Mouse (Mus musculus): ENCODE measurements at regions not wholly inside any gene's neighbourhood (a gene's known extent, or its start where the extent isn't known, plus 50 kb on each side); places are given as distances from the start of the nearest gene placed in this dataset.

DNA sequence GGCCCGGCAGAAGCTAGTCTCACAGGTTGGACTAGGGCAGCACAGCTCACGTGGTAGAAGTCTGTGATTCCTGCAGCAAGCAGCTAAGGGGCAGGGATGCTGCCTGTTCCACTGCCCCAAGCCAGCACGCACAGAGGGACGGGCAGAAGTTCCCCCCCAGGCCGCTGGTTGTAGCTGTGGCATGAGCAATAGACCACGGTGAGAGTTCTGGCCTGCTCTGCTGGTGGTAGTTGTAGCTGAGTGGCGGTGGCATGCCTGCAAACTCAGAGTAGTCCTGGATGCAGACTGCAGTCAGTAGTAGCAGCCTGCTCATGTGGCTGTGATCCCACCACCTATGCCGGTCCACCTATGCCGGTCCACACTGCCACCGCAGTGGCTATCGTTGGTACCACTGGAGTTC, 71.5 kb upstream of the Rpl39l start:
- DNase-seq (ENCODE audit: low spot score in 2 of 2) = no peak

DNA sequence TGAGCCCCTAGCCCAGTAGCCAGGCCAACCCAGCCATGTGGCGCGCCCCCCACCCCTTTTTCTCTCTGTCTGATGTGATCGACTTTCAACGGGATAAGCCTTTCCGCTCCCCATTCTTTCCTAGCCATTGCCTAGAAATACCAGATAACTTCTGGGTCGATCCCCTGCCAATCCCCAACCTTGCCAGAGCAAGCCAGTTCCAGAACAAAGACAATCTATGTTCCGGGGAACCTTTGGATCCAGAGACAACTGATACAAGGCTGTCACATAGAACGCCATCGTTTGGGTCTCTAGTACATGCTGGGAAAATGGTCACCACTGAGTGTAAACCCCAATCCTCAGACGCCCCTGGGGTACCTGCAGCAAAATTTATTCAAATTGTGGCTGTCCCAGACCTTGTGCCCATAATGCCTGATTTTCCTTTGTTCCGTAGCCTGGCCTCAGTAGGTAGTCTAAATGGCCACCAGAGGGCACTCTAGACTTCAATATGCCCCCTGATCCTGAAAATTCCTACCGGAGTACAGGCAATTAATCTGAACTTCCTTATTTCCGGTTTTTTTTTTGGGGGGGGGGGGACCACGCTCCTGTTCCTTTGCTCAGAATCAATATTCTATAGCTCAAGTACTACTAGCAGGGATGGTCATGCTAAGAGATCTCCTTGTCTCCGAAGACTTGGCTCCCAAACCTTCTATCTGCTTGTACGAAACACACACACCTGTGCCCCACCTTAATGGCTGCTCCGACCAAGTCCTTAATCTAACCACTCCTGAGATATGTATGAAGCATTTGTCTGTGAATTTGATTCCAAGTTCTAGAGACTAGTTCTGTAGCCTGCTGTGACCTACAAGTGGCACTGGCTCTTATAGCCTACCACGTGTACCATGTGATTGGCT, 81.3 kb upstream of the Rpl39l start:
- DNase-seq (ENCODE audit: low spot score in 2 of 2) = no peak

DNA sequence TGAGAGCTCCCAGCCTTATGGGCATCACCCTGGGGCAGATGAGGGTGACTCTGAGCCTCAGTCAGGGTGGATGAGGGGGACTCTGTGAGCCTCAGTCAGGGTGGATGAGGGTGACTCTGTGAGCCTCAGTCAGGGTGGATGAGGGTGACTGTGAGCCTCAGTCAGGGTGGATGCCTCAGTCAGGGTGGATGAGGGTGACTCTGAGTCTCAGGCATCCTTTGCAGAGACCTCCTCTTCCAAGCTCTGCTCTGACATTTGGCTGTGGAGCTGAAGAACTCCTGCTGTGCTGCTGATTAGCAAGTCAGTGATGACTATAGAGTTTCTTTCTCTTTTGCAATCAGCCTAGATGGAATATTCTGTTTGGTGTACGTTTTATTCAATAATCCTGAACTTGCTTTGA, 83.7 kb upstream of the Rpl39l start:
- no peak for DNase-seq (ENCODE audit: low spot score in 2 of 2)

DNA sequence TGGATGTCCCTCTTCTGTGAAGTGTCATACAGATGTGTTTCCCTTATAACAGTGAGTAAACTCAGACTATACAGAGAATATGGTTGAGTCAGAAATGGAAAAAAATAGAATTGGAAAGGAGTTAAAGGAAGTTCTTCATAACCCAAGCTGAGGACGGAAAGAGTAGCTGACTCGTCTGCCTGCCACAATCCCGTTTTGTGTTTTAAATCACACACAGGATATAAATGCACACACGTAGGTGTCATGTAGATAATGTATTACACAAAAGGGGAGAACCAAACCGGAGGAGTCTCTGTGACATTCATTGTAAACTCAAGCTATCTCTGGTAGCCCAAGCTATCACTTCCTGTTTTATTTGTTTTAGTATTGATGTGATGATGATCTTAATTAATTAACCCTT, 84.6 kb upstream of the Rpl39l start:
- DNase-seq (ENCODE audit: low spot score in 2 of 2) = no peak

DNA sequence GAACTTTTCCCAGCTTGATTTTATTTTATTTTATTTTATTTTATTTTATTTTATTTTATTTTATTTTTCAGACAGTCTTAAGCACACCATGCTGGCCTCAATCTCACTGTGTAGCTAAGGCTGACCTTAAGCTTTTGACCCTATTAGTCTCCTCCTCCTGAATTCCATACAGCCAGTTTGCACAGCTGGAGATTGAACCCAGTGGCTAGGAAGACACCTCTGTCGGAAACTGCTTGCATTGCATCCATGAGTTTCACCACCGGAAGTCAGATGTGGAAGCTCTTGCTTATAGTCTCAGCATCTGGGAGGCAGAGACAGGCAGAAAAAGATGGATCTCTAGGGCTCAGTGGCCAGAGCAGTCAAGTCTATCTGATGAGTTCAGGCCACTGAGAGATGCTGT, 86.4 kb upstream of the Grin2a start:
- no peak for DNase-seq (ENCODE audit: low spot score in 2 of 2)

DNA sequence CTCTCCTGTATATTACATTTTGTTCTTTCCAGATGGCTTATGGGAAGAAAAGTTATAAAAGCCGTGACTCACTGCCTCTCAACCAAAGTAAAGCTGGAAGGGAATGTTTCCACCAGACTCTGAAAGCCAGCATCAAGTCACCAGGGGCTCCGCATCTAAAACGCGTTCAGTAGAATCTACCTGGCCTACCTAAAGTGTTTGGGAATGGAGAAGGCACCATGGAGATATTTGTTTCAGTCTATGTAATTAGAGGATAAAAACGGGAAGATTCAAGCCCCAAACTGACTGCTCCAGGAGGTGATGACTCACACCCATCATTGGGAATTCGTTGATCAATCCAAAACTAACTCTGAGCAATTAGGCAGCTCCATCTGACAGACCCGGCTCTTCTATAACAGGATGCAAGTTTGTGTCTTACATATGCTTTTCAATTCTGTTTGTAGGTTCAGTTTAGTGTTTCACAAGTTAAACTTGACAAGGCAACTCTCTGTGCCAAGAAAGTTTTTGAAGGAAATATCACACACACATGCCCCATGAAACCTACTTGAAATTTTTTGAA, 84.8 kb upstream of the Grin2a start:
- no peak for DNase-seq (ENCODE audit: low spot score in 2 of 2)

DNA sequence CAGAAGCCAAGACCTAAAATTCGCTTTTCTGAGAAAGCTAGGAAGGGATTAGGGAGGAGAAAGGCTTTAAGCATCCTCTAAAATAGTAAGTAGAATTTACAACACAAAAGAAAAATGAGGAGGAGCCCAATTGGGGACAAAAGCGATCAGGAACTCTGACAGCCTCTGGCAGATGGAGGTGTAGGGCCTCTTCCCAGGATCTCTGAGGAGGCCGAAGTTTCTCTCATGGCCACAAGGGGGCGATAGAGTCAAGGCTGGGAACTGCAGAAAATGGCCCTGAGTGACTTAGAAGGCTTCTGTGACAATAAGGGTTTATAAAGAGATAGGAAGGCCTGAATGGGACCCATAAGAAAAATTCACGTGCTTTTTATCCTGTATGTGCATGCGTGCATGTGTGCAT, 77.8 kb upstream of the Grin2a start:
- DNase-seq (ENCODE audit: low spot score in 2 of 2) = peak in 1 of 2 experiments; percentile 31

DNA sequence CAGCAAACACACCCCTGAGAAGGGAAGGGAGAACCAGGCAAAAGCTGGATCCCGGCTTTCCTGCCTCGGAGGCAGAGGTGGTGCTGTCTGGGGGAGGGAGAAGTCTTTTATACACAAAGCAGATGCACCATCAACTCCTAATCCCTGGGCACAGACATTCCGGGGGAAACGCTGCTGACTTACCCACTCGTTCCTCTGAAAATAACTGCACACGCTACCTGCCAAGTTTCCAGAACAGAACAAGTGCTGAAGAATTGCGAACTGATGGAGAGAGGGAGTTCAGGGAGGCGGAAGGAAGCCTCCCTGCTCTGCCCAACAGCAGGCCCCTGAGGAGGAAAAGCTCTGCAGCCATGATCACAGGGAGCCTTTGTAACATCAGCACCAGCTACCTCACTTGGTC, 68.1 kb upstream of the Grin2a start:
- DNase-seq (ENCODE audit: low spot score in 2 of 2) = no peak

DNA sequence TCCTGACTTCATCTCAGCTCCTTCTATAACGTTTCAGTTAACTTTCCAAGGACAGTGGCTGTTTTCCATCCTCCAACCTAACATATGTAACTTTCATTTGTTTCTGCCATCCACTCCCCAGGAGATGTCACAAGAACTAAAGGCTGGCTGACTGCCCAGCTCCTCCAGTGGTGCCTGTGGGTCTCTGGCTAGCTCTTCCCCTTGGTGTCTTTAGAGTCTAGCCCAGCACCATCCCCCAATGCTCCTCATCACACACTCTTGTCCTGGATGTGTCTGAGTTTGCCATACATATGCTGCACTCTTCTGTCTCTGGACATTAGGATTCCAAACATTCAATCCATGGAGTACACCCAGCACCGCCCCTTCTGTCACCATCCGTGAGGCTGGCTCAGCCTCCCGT, 62.7 kb upstream of the Grin2a start:
- peak in 1 of 2 experiments; percentile 12 for DNase-seq (ENCODE audit: low spot score in 2 of 2)
